Mouse (Mus musculus) left cerebral cortex, postnatal 25 days (tissue): ENCODE measurements around the gene Haao. TPM values are rescaled to one million over a fixed set of nuclear protein-coding genes. Genes with fewer than 3 reads are reported as not detected.

Experiments used
- DNase-seq, 2 experiments: peaks; one replicate each; pipeline ENCODE4 v3.0.0; 2022; ENCODE audit warnings: low spot score in 2 of 2, mixed read lengths in 1 of 2
- intact Hi-C: fragments of 180-260 bp; cut with DNase I; formaldehyde crosslinking; loops from one replicate; pipeline ENCODE4 v1.15.1; 2025
- total RNA-seq, 2 experiments: library from RNA; stranded (reverse); gene quantifications; 2 replicates each; pipeline ENCODE4 v1.2.3; 2021

The Haao gene
- total RNA-seq: not detected

DNA sequence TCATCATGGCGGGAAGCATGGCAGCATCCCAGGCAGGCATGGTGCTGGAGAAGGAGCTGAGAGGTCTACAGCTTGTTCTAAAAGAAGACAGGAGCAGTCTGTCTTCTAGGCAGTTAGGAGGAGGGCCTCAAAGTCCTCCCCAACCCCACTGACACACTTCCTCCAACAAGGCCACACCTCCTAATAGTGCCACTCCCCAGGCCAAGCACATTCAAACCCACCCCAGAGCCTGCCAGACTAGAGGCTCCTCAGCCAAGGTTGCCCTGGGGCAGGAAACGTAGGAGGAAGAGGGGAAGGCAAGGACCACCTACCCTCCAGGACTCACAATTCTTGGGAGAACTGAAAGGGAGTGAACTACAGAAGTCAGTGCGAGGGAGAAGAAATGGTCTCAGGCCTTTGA is at the start of gene Haao:
Gene Haao (minus strand): TSS at position 149 of the 400 bp plus-strand sequence.
- intact Hi-C loops: loop anchor here (5.0 kb wide), 1 partner anchor 336 kb away; no protein-coding TSS in a partner anchor
- no peak for DNase-seq

- intact Hi-C loops: no loop called here
- DNase-seq: no peak
Observed at GRCm38 (mm10) chr17:83897361-83897799, 49.6 kb upstream of the Haao start.

- intact Hi-C loops: no loop called here
Observed at GRCm38 (mm10) chr17:83896723-83897122, 49.0 kb upstream of the Haao start.

GRCm38 (mm10) chr17:83895321-83895770 is 47.6 kb upstream of the Haao start:
- intact Hi-C loops: no loop called here

More at GRCm38 (mm10) chr17:83896723-83897122, 49.0 kb upstream of the Haao start:
- DNase-seq: peak; percentile 57 to 61

GRCm38 (mm10) chr17:83893134-83893533 is 45.4 kb upstream of the Haao start:
- DNase-seq: no peak
- intact Hi-C loops: no loop called here

More at GRCm38 (mm10) chr17:83895321-83895770, 47.6 kb upstream of the Haao start:
- DNase-seq: no peak

DNA sequence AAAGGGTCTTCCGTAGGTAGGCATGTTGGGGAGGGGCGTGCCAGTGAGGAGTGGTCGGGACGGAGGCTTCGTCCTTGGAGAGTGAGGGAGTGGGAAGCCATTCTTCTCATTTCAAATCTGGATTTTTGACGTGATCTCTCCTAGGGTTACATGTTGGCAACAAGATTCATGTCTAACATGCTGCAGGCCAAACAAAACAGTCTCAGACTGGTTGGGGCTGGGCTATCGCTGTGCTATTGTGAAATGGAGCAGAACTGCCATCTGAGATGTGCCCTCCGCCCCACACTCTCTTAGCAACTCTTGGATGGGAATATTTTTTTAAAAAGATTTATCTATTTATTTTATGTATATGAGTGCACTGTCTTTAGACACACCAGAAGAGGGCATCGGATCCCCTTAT is 44.1 kb upstream of the Haao start:
- no peak for DNase-seq
- intact Hi-C loops: no loop called here

GRCm38 (mm10) chr17:83890373-83890696 is 42.6 kb upstream of the Haao start:
- intact Hi-C loops: no loop called here
- DNase-seq: no peak

GRCm38 (mm10) chr17:83889691-83890372 is 42.1 kb upstream of the Haao start:
- peak; percentile 45 to 64 for DNase-seq
- intact Hi-C loops: no loop called here

DNA sequence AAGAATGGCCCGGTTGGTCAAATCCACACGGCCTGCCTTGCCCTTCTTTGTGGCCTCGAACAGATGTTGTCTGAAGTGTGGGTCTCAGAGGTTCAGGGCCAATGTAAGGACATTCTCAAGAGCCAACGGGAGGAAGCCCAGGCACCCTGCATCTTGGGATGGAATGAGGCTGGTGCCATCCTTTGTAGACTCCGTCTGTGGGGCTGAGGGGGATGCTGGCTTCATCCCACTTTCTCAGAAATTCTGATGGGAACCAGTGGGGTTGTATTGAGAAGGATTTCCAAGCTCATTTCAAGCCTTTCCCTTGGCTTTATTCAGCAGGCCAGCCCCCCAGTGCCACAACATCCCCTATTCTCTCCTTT is 41.5 kb upstream of the Haao start:
- intact Hi-C loops: no loop called here
- no peak for DNase-seq

DNA sequence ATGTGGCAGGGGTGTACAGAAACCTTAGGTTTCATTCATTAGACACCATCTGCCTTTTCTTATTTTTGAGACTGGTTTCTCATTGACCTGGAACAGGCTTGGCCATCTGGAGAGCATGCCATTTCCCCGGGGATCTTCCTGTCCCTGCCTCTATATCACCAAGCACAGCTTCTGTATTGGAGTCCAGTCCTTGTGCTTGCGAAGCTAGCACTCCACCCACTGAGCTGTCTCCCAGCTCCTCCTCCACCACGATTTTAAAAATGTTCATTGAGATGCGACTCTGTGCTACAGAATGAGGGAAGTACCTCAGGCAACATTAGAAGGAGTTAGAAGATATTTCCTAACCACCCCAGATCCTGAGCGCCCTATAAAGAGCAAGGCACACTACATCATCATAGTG is 39.5 kb upstream of the Haao start:
- peak in 1 of 2 experiments; percentile 58 for DNase-seq
- intact Hi-C loops: no loop called here

GRCm38 (mm10) chr17:83886395-83886794 is 38.6 kb upstream of the Haao start:
- intact Hi-C loops: no loop called here
- DNase-seq: no peak

- intact Hi-C loops: no loop called here
- DNase-seq: no peak
Observed at GRCm38 (mm10) chr17:83885750-83886149, 38.0 kb upstream of the Haao start.

- intact Hi-C loops: no loop called here
Observed at GRCm38 (mm10) chr17:83885021-83885582, 37.3 kb upstream of the Haao start.

DNA sequence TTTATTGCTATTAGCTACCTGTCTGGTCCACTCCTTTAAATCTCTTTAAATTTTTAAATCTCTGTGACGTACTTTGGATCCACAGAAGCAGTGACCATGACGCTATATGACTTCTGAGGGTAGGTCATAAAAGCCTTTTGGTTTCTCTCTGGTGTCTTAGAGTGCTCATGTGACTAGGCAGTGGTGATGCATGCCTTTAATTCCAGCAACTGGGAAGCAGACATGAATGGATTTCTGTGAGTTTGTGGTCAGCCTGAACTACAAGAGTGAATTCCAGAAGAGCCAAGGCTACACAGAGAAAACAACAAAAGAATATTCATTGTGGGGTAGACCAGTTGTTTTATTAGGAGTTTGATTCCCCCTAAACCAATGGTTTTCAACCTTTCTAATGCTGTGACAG is 35.0 kb upstream of the Haao start:
- no peak for DNase-seq
- intact Hi-C loops: no loop called here

More at GRCm38 (mm10) chr17:83885021-83885582, 37.3 kb upstream of the Haao start:
- peak in 1 of 2 experiments; percentile 30 for DNase-seq

DNA sequence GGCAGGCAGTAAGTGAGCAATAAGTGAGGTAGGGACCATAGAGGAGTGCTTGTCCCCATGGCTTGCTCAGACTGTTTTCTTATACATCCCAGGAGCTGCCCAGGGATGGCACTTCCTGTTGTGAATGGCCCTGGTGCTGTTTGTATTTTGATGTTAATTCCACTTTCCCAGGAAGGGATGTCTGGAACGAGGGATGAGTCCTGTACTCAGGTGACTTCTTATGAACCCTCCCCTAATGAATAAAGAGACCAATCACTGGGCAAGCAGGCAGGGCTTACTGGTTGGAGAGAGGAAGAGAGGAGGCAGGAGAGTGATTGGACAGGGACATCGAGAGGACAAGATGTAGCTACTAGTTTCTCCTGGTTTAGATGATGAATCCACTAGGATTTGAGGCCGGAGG is 33.3 kb upstream of the Haao start:
- intact Hi-C loops: no loop called here
- DNase-seq: no peak

- DNase-seq: no peak
Observed at GRCm38 (mm10) chr17:83880174-83880710, 32.5 kb upstream of the Haao start.

GRCm38 (mm10) chr17:83879631-83880030 is 31.9 kb upstream of the Haao start:
- no peak for DNase-seq
- intact Hi-C loops: no loop called here

More at GRCm38 (mm10) chr17:83880174-83880710, 32.5 kb upstream of the Haao start:
- intact Hi-C loops: no loop called here

GRCm38 (mm10) chr17:83874610-83875009 is 26.8 kb upstream of the Haao start:
- intact Hi-C loops: no loop called here

DNA sequence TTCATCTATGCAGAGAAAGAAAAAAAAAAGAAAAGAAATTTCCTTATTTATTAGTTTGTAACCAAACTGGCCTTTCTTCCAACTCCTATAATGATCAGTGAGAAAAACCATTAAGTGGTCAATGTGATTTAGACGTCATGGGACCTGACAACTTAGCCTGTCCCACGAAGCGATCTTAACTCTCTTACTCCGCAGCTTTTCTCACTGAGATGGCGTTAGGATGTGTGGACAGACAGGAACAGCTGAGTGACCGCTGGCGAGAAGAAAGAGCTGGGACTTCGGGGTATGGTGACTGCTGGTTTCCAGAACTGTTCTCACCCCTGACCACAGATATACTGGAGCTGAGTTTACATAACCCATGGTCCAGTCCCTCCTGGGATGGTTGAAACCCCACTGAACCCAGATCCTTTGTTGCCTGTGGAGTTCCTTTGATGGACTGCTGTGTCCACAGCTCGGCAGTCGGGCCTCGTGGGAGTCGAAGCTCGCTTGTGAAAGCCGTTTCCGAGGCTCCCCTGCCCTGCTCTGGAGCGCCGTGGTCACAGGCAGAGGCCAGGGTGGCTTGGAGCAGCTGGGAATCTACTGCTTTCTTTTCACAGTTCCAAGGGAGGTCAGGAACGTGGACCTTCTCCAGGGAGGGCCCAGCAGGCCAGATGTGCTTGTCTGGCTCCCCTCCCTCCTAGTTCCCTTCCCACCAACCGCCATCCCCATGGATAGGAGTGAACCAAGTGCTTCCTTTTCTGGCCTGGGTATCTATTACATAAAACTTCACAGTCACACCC is 25.8 kb upstream of the Haao start:
- intact Hi-C loops: loop anchor here (2.0 kb wide), 2 partner anchors 317 to 511 kb away; no protein-coding TSS in a partner anchor
- no peak for DNase-seq

More at GRCm38 (mm10) chr17:83874610-83875009, 26.8 kb upstream of the Haao start:
- no peak for DNase-seq

DNA sequence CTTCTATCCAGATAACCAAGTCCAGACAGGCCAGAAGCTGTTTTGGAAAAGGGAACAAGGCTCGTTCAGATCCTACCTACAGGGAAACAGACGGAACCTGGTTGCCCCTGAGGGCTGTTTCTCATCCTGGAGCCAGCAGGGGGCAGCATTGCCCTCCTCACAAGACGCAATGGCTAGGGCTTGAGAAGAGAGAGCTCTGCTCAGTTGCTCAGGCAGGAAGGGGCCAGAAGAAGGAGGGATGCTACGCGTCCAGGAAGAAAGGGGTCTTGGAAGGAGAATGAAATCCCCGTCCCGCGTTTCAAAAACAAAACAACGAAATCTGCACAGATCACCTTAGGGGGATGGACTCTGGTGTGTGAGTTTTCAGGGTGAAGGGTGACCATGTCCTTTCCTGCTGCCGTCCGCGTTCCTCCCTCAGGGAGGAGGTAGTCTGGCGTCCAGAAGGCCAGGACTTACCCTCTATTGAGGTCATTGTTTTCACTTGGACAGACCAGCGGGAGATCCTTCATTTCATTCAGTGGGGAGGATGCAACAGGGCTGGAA is 25.1 kb upstream of the Haao start:
- peak; percentile 82 to 90 for DNase-seq
- intact Hi-C loops: loop anchor here (2.0 kb wide), 2 partner anchors 318 to 512 kb away; no protein-coding TSS in a partner anchor
